Mouse (Mus musculus) forebrain, embryonic 14.5 days (tissue): ENCODE data around the gene Fto. TPM values are rescaled to one million over a fixed set of nuclear protein-coding genes. Genes with fewer than 3 reads are reported as not detected.

Experiments used
- ATAC-seq: fragments of 200-750 bp; cut with Nextera tagmentation; 2 replicates; pipeline ENCODE4 v1.8.0; 2017; ENCODE audit warnings: mild to moderate bottlenecking, moderate library complexity
- DNase-seq: peaks from one replicate; pipeline ENCODE4 v3.0.0-alpha.2; 2015; ENCODE audit warnings: low spot score
- H3K27ac ChIP-seq: fragments of 300-500 bp; sonication (generic); 2 replicates; pipeline ENCODE4 v1.5.1; 2014; ENCODE audit warnings: low read depth, mild to moderate bottlenecking, control low read depth, low read length, moderate library complexity
- H3K27me3 ChIP-seq: fragments of 300-500 bp; sonication (generic); replicated peaks from 2 replicates; pipeline ENCODE4 v1.6.1; 2014; ENCODE audit warnings: low read length, control low read depth, mixed read lengths; ENCODE audit not compliant: control insufficient read depth, insufficient read depth
- H3K36me3 ChIP-seq: fragments of 300-500 bp; sonication (generic); 2 replicates; pipeline ENCODE4 v1.6.1; 2014; ENCODE audit warnings: low read length, control low read depth; ENCODE audit not compliant: control insufficient read depth, insufficient read depth
- H3K4me1 ChIP-seq: fragments of 300-500 bp; sonication (generic); 2 replicates; pipeline ENCODE4 v1.6.1; 2014; ENCODE audit warnings: antibody characterized with exemption, low read length, control low read depth; ENCODE audit not compliant: control insufficient read depth, insufficient read depth
- H3K4me2 ChIP-seq: fragments of 300-500 bp; sonication (generic); 2 replicates; pipeline ENCODE4 v1.6.1; 2014; ENCODE audit warnings: mild to moderate bottlenecking, control low read depth, low read length
- H3K4me3 ChIP-seq: fragments of 300-500 bp; sonication (generic); 2 replicates; pipeline ENCODE4 v1.5.1; 2014; ENCODE audit warnings: low read depth, low read length, control low read depth
- H3K9ac ChIP-seq: fragments of 300-500 bp; sonication (generic); 2 replicates; pipeline ENCODE4 v1.6.1; 2014; ENCODE audit warnings: mild to moderate bottlenecking, low read length, control low read depth, moderate library complexity
- H3K9me3 ChIP-seq: fragments of 300-500 bp; sonication (generic); replicated peaks from 2 replicates; pipeline ENCODE4 v1.6.1; 2016; ENCODE audit warnings: low read length, control low read depth, mixed read lengths; ENCODE audit not compliant: control insufficient read depth
- WGBS: fragments of 180-500 bp; shearing (Covaris S2); extraction: QIAGEN DNeasy Blood & Tissue Kit; methylation state at CpG from one replicate; pipeline ENCODE4 v1.1.7; 2014; 5-methylcytosine and 5-hydroxymethylcytosine counted together
- polyA plus RNA-seq: library from polyadenylated mRNA; unstranded; fragments of >200 nt; fragmentation: Nextera tagmentation; extraction: Ambion mirVana; gene quantifications from 2 replicates; pipeline ENCODE4 v1.2.1, GENCODE M21; 2014

Gene Fto
- polyA plus RNA-seq, 1 experiment from 2014 or later: 103 TPM

DNA sequence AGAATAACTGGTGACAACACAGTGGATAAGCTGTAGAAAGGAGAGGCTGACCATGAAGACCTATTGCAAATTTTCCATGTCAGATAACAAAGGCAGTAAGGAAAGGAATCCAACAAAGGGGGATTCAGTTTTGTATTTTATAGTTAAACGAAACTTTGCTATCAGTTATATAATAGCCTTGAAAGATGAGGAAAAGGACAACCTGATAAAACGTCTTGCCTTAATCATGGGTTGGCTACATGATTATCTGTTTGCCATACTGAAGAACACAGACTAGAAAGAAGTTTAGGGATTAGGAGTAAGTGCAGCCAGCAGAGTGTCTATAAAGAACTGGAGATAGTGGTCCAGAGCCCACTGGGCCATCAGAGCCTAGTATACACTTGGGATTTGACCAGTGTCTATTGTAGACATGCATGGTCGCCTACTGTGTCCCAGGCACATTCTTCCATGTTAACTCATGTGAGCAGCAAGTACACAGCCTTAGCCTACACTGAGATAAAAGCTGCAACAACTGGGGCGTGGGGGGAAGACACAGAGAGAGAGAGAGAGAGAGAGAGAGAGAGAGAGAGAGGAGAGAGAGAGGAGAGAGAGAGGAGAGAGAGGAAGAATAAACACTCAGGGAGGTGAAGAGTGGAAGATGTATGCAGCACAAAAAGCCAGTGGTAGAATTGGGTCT is 192.8 kb downstream of the Fto start:
- Histone ChIP-seq H3K9me3 (no peaks in the 10 kb centered on the region), H3K4me1 (peaks cover 27% of the 10 kb centered on the region; the same call in 1 of the 2 replicates), H3K27ac (no peak overlapping the region), H3K27me3 (no peaks in the 10 kb centered on the region; the same call in 1 of the 2 replicates), H3K9ac (no peak overlapping the region), H3K36me3 (no peaks in the 10 kb centered on the region), H3K4me3 (no peak overlapping the region), H3K4me2 (no peak overlapping the region)
- DNase-seq (no peak), ATAC-seq (no peak)
- WGBS: 77% methylated on average over 4 of the region's 4 CpGs

DNA sequence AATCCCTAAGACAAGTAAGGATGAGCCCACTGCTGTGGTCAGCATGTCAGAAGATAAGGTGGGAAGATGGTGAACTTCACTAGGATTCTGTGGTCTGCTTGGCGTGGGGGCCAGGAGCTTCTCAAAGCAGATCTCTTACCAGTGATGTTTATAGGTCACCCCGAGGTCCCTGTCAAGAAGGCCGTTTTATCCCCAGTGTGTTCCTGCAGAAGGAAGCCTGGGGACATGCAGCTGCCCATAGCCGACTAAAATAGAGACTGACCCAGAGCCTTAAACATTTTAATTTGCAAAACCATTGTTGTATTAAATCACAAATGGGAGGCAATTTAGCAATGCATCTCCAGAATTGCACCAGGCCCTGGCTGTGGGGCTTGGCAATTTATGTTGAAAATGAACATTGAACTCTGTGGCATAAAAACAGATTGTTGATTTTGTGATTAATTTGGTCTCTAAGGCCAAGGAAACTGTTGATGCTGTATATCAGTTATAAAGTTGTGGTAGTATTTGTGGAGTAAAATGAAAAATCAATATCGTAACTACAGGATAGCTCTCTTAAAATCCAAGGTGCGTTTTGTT is 193.4 kb downstream of the Fto start:
- H3K4me2 ChIP-seq: no peak overlapping the region
- DNase-seq: no peak
- H3K4me1 ChIP-seq: peaks cover 27% of the 10 kb centered on the region; the same call in 1 of the 2 replicates
- no peaks in the 10 kb centered on the region for H3K9me3 ChIP-seq
- no peaks in the 10 kb centered on the region for H3K36me3 ChIP-seq
- no peak for ATAC-seq
- no peak overlapping the region for H3K9ac ChIP-seq
- peaks cover 4% of the 10 kb centered on the region; the same call in 1 of the 2 replicates for H3K27me3 ChIP-seq
- H3K4me3 ChIP-seq: no peak overlapping the region
- WGBS: 86% methylated on average over 6 of the region's 6 CpGs
- H3K27ac ChIP-seq: no peak overlapping the region

DNA sequence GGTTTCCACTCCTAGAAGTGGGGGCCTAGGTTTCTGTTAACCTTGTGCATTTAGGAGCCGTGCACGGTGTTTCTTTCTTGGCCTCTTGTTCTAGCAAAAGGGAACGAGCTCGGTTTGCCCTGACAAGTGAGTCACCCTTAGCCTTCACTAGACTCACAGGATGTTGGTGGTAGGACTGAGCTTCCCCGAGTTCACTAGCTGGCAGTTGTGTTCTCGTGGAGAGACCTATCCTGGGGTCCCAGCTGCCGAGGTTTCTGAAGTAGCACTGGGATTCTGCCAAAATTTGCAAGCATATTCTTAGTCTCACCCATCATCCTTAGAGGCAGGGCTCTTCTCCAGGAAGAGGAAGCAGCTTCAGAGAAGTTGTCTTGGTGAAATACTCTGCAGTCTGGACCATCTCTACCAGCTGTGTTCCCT is 194.4 kb downstream of the Fto start:
- Histone ChIP-seq H3K4me1 (peaks cover 23% of the 10 kb centered on the region; the same call in 1 of the 2 replicates), H3K27me3 (peaks cover 4% of the 10 kb centered on the region; the same call in 1 of the 2 replicates)
- no peak for DNase-seq

GRCm38 (mm10) chr8:91508284-91508683 is 195.0 kb downstream of the Fto start:
- WGBS: 75% methylated on average over 4 of the region's 4 CpGs
- DNase-seq (no peak), ATAC-seq (no peak)
- Histone ChIP-seq H3K27me3 (peaks cover 4% of the 10 kb centered on the region; the same call in 1 of the 2 replicates), H3K4me1 (peaks cover 18% of the 10 kb centered on the region; the same call in 1 of the 2 replicates), H3K4me3 (no peak overlapping the region), H3K27ac (no peak overlapping the region), H3K4me2 (no peak overlapping the region), H3K9me3 (no peaks in the 10 kb centered on the region), H3K36me3 (no peaks in the 10 kb centered on the region), H3K9ac (no peak overlapping the region)

More for the DNA sequence above, 194.4 kb downstream of the Fto start:
- Histone ChIP-seq H3K27ac (no peak overlapping the region), H3K4me3 (no peak overlapping the region), H3K9ac (no peak overlapping the region), H3K9me3 (no peaks in the 10 kb centered on the region), H3K4me2 (no peak overlapping the region), H3K36me3 (no peaks in the 10 kb centered on the region)
- no peak for ATAC-seq
- WGBS: 79% methylated on average over 7 of the region's 7 CpGs

- Histone ChIP-seq H3K9me3 (no peaks in the 10 kb centered on the region), H3K36me3 (no peaks in the 10 kb centered on the region), H3K27ac (no peak overlapping the region), H3K9ac (no peak overlapping the region), H3K4me2 (no peak overlapping the region), H3K4me1 (peaks cover 10% of the 10 kb centered on the region; the same call in 1 of the 2 replicates), H3K4me3 (no peak overlapping the region), H3K27me3 (peaks cover 4% of the 10 kb centered on the region; the same call in 1 of the 2 replicates)
- DNase-seq (no peak), ATAC-seq (no peak)
- 35% methylated on average over 8 of the region's 8 CpGs for WGBS
These were observed 196.0 kb downstream of the Fto start for GRCm38 (mm10) chr8:91509206-91509899.

DNA sequence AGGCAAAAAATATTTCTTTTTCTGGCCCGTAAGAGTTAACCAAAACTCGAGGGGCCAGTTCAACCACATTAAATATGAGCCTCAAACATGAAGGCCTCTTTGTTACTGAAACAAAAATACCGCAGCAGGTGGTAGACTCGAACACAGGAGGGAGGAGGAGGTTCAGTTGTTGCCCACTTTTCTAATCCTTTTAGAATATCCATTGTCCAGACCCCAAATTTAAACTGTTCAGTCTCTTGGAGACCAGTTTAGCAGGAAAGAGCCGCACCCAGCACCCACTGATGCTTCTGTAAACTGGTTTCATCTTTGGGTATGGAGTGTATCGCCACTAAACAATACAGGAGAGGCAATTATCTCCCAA is 196.6 kb downstream of the Fto start:
- Histone ChIP-seq H3K36me3 (no peaks in the 10 kb centered on the region), H3K4me1 (peaks cover 10% of the 10 kb centered on the region)

DNA sequence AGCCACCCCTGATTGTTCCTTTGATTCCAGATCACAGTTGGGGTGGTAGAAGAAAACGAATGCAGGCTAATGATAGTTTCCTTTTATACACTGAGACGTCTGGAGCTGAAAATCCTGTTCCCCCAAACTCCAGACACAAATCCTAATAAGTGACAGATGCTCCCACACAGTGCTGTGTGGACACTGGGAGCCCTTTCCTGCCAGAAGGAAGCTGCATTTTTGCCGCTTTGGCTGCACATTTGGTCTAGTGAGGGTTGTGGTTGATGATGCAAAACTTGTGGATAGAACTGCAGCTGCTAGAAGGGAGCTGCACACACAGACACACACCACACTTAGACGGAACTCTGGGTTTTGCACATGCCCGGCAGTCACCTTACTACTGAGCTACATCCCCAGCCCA is 197.4 kb downstream of the Fto start:
- Histone ChIP-seq H3K27ac (no peak overlapping the region), H3K9me3 (no peaks in the 10 kb centered on the region), H3K4me3 (no peak overlapping the region), H3K36me3 (no peaks in the 10 kb centered on the region), H3K4me1 (peaks cover 17% of the 10 kb centered on the region), H3K27me3 (peaks cover 4% of the 10 kb centered on the region; the same call in 1 of the 2 replicates), H3K9ac (no peak overlapping the region), H3K4me2 (no peak overlapping the region)
- WGBS: 44% methylated on average over 5 of the region's 5 CpGs
- DNase-seq: no peak
- ATAC-seq: no peak

More for the DNA sequence above, 196.6 kb downstream of the Fto start:
- no peak for ATAC-seq
- DNase-seq: no peak
- Histone ChIP-seq H3K27me3 (peaks cover 4% of the 10 kb centered on the region; the same call in 1 of the 2 replicates), H3K4me2 (no peak overlapping the region), H3K9ac (no peak overlapping the region), H3K4me3 (no peak overlapping the region), H3K9me3 (no peaks in the 10 kb centered on the region), H3K27ac (no peak overlapping the region)
- WGBS: 13% methylated on average over 6 of the region's 6 CpGs

DNA sequence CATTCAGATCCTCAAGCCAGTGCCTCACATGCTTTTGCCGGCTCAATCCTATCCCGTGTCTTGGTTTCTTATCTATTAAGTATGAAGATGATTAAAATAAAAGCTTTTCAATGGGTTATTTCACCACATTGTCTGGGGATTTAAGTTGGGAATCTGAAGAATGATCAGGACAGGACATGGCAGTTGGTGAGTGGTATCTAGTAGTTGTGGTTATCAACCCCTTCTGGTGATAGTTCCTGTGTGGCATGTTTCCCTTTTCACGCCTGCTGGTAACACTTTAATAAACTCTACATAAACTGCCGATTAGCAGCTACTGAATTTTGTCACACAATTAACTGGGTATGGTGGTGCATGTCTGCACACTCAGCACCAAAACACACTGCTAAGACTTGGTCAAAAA is 198.6 kb downstream of the Fto start:
- H3K9me3 ChIP-seq: no peaks in the 10 kb centered on the region
- no peak overlapping the region for H3K9ac ChIP-seq
- H3K36me3 ChIP-seq: no peaks in the 10 kb centered on the region
- H3K4me1 ChIP-seq: peaks cover 25% of the 10 kb centered on the region
- H3K4me3 ChIP-seq: no peak overlapping the region
- H3K4me2 ChIP-seq: no peak overlapping the region
- DNase-seq (no peak), ATAC-seq (no peak)
- H3K27ac ChIP-seq: no peak overlapping the region
- WGBS: 83% methylated on average over 4 of the region's 4 CpGs
- H3K27me3 ChIP-seq: peaks cover 4% of the 10 kb centered on the region; the same call in 1 of the 2 replicates
